Mouse (Mus musculus): ENCODE measurements around the gene Apbb1. TPM values are rescaled to one million over a fixed set of nuclear protein-coding genes. Genes with fewer than 3 reads are reported as not detected.

Apbb1 gene
- total RNA-seq (2021), result 10 to 100 TPM; 67.0 to 76.3 TPM

DNA sequence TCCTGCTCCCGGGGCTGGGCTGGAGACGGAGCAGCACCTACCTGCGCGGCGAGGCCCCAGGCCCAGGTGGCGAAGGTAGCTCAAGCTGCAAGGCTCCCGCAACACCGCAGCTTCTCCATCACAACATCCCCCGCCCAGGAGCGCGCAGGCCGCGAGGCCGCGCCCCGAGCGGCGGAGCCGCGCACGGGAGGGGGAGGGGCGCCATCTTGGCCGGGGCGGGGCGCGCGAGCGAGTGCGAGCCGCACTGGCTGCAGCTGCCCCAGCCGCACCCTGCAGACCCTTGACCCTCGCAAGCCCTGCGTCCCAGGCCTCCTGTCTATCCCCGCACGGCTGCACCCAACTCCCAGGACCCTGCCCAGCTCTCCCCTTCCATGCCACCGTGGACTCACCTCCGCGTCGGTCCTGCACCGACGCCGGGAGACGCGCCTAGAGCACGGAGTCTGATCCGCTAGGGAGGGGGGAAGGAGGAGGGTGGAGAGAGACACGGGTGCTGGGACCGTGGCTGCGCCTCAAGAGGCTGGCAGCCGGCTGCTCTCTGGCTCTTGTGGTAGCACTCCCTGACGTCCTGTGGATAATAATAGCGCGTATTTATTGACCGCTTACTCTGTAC, at the start of gene Apbb1:
Gene Apbb1 (minus strand): TSS at position 560 of the 610 bp plus-strand sequence.
- intact Hi-C loops (cut with DNase I), result loop anchor here (2.0 kb wide), 1 partner anchor 26 kb away; the partner anchor contains the start of gene Smpd1

DNA sequence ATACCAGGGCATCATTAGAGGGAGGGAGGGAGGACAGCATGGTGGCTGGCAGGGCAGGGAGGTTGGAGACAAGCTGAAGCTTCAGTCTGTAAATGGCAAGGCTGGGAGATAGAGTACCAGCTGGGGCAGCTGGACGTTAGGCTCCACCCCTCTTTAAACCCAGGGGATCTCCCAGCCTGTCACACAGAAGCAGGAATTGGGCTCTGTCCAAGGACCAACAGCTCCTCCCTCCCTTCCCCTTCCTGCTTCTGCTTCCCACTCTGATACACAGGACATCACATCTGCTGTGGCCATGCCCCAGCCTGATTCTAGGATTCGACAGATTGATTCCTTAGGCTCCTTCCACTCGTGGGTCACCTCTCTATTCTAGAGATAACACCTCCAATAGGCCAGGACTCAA, 47.2 kb upstream of the Apbb1 start:
- intact Hi-C loops (cut with DNase I), result loop anchor here (10.0 kb wide), 1 partner anchor 224 kb away; the partner anchor contains the start of genes Cnga4 and Fam160a2

More for the DNA sequence above, at the start of gene Apbb1:
- DNase-seq, result peak; percentile 85

DNA sequence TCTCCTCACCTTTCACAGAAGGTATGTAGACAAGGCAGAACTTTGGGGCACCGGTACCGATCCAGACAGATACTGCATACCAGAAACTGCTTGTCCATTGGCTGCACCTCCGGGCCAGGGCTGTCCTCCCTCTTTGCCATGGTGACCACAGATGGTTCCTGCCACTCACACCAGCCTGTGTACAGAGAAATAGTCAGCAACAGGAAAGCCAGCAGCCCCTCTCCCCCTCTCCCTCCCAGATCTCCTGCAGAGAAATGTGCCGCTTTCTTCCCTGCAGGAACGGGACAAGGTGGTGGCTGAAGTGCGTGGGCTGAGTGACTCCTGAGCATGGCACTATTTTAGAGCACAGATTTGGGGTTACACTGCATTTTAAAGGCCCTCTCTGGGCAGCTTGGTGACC, 43.9 kb upstream of the Apbb1 start:
- DNase-seq, result no peak
- intact Hi-C loops (cut with DNase I), result loop anchor here (10.0 kb wide), 1 partner anchor 221 kb away; the partner anchor contains the start of genes Cnga4 and Fam160a2

More for the DNA sequence above, 47.2 kb upstream of the Apbb1 start:
- peak; percentile 83 to 87 for DNase-seq

DNA sequence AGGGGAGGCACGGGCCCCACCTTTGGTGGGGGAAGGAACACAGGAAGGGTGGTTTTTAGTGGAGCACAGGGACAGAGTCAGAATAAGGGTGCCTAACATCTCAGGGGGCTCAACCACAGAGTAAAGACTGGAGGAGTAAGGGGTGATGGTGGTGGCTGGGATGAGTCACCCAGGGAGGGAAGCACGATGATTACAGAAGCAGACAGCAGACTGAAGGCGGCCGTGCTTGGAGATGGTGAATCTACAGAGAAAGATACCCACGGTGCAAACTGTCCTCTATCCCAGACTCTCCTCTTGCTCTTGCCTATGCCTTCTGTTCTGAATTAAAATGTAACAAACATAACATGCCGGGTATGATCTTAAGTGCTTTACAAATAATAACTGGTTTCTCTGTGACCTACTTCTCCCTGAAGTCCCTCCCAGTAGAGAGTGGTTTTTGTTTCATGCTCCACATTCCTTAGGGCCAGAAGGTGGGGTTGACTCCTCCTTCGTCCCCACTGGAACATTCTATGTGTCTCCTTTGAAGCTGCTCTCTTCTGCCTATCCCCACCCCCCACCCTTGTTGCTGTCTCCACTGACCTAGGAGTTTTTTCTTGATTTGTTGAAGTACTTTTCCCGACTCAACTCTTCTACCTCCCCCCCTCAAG, 40.3 kb upstream of the Apbb1 start:
- no peak for DNase-seq
- intact Hi-C loops (cut with DNase I), result loop anchor here (10.0 kb wide), 1 partner anchor 217 kb away; the partner anchor contains the start of genes Cnga4 and Fam160a2

DNA sequence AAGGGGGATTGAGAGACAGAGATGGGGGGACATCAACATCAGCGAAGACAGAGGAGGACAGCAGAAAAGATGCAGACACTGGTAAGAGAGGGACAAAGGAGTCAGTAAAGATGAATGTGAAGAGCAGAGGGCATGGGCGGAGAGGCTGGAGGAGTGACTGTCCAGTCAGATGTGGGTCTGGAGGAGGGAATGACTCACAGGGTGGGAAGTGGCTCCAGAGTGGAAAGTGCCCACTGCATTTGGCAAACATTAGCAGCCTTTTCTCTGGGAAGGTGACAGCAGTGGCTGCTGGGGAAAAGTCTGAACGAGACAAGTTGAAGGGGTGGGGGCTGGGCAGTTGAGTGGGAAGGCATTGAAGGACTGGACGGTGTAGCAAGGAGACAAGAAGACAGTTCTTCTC, 39.6 kb upstream of the Apbb1 start:
- intact Hi-C loops (cut with DNase I), result loop anchor here (10.0 kb wide), 1 partner anchor 216 kb away; the partner anchor contains the start of genes Cnga4 and Fam160a2
- DNase-seq, result no peak

DNA sequence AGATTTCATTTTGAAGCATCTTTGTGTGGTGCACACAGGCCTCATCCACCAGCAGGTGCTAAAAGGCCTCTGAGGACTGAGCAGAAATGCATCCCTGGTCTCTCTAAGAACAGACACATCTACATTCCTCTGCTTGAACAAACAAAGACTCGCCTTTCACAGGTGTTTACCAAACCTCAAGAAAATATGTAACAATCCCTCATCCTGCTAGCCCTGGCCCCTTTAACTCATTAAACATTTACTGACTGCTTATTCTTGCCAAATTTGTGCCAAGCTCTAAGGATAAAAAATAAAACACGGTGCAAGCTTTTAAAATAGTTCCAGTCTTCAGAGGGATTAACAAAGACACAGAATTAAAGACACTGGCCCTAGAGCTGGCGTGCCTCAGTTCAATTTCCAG, 38.2 kb upstream of the Apbb1 start:
- DNase-seq, result no peak
- intact Hi-C loops (cut with DNase I), result loop anchor here (10.0 kb wide), 1 partner anchor 215 kb away; the partner anchor contains the start of genes Cnga4 and Fam160a2

DNA sequence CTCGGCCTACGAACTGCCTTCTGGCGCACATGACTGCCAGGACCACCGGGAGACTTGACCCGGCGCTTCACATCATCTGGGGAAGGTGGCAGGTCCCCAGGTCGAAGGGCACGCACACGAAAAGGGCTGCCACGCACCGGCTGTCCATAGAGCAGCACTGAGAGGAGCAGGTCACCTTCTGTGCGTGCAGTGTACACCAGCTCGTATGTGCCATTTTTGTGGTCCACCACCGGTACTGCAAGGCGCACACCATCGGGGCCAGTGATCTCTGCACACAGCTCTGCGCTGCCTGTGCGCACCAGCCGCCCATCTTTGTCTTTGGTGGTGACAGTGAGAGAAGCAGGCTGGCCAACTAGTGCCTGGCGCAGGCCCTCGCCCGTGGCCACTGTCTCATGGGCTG, 36.4 kb upstream of the Apbb1 start:
- intact Hi-C loops (cut with DNase I), result no loop called here
- no peak for DNase-seq

DNA sequence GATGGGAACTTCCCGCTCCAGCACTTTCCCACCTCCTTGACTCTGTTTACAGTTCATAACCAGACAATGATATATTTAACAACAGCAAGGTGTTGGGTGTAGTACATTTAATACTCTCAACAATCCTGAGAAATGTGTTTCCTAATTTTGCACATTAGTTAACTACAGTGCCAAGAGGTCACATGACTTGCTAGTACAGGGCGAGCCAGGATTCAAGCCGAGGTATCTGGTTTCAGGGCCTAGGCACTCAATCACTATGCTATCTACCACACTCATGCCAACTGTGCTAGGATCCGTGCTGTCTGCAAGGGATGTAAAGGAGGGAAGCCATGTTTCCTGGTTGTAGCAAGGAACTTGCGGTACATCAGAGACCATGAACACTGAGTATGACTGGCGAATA, 35.1 kb upstream of the Apbb1 start:
- intact Hi-C loops (cut with DNase I), result no loop called here
- peak; percentile 28 to 38 for DNase-seq

DNA sequence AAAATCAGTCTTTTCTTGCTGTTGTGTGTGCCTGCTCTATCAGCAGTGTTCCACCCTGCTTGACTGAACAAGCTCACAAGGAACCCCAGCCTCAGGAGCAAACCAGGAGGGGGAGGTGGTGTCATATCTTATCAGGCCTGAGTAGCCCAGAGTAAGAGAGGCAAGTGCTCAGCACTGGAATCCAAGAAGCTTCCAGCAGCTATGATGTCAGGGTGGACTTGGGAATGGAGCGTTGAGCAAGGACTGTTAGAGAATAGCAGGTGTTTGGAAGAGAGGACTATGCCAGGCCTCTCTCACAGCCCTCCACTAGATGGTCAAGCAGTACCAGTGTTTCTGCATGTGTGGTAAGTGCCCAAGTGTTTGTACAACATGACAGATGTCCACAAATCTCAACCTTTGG, 34.3 kb upstream of the Apbb1 start:
- intact Hi-C loops (cut with DNase I), result no loop called here
- DNase-seq, result no peak

DNA sequence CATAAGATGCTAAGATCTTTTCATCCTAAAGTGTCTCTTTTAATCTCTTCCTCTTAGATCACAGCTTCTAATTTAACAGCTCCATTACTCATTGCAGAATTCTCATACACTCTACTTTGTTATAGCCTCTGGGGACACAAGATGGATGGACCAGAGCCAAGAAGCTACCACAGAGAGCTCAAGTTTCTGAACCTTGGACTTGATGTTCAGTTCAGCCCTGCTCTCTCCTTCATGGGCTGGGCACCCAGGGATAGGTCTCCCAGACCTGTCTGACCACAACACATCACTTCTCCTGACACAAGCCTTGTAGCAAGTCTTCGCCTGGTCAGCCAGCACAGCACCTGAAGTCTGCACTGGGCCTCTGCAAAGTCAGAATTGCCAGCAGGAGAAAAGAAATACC, 32.9 kb upstream of the Apbb1 start:
- intact Hi-C loops (cut with DNase I), result no loop called here
- DNase-seq, result no peak

DNA sequence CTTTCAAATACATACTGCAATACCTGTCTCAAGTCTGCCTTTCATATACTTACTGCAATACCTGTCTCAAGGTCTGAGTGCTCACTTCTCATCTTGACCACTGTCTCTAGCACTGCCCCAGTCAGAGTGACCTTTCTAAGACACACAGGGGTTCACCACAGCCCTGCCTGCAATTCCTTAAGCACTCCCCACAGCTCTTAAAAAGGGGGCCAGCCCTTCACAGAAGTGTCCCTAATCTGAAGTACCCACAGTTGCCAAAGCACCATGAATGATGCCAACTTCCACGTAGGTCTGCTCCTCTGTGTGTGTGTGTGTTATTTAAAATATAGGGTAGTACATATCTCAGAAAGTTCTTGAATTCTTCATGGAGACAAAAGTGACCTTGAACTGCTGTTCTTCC, 30.3 kb upstream of the Apbb1 start:
- DNase-seq, result no peak
- intact Hi-C loops (cut with DNase I), result no loop called here

DNA sequence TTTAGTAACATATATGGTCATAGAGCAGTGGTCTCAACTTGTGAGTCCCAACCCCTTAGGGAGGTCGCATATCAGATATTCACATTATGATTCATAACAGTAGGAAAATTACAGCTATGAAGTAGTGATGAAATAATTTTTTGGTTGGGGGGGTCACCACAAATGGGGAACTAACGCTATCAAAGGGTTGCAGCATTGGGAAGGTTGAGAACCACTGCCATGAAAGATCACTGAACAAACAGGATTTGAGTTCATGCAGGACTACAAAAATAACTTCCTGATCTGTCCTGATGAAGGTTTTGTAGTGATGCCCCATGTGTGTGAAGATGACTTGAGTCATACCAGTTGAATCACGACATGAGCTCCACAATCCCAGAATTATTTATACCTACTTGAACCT, 27.0 kb upstream of the Apbb1 start:
- DNase-seq, result no peak
- intact Hi-C loops (cut with DNase I), result loop anchor here (10.0 kb wide), 1 partner anchor 76 kb away; no protein-coding TSS in a partner anchor

DNA sequence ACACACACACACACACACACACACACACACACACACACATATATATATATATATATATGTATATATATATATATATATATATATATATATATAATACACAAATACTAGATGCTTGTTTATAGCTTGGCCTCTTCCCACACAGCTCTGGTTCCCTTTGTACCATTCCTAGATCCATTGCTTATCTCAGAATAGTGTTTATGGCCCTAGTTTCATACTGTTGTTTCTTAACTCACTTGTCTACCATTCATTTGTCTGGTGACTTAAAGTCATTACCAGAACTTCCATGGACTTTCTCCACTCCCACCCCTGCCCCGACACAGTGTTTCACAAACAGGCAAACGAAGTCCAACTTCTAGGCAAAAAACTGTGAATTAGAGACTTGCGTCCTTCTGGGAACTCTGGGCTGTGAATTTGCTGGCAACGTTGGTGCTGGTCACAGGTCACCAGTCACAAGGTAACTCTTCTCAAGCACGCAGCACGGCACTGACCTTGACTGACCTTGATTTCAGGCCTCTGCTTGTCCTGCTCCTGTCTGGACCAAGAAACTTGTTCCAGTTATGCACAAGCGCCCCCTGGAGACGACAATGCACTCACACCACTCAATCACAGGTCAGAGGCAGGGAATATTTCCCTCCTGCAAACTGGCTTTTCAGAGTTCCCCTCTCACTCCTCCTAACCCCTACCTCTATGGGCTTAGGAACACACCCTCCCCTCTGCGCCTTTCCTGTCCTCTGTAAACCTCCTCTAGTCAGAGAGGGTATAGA, 21.6 kb upstream of the Apbb1 start:
- intact Hi-C loops (cut with DNase I), result loop anchor here (2.0 to 10.0 kb wide), 2 partner anchors 48 to 82 kb away; partner anchors contain the start of gene Smpd1
- DNase-seq, result peak; percentile 77 to 87

DNA sequence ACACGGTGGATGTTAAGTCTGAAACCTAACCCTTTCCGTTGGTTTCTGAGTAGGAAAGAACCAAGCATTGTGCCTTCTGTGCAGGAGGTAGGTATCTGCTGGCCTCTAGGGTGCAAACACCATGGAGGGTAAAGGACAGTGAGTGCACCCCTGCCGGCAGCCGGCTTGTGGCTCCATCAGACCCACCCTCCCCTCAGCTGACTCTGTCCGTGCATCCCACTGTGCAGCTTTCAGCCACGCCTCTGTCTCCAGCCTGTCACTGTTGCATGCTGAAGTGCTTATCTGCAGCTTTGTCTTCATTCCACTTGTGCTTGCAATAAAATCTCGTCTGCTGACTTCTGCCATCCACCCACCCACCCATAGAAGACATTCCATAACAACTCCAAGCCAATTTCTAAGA, 8.6 kb upstream of the Apbb1 start:
- intact Hi-C loops (cut with DNase I), result no loop called here
- no peak for DNase-seq

DNA sequence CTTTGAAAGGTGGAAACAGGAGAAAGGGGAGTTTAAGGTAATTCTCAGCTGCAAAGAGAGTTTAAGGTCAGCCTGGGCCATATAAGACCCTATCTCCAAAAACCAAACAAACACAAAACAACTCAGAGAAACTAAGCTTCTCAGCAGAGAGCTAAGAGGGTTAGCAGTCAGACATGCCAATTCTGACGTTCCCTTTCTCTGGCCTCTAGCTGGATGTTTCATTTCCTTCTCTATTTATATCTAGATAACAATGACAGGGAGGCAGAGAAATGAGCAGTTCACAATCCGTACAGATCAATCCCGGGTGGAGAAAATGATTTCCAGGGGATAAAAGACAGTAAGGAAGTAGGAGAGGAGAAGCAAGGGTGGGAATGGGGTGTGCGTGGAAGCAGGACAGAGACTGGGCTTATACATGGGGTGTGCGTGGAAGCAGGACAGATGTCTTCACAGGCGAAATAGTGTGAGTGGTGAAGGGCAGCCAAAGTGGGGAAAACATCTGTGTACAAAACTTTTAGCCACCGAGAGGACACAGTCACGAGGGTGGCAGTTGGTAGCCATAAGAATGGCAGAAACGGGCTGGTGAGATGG, 7.0 kb upstream of the Apbb1 start:
- no peak for DNase-seq
- intact Hi-C loops (cut with DNase I), result no loop called here

DNA sequence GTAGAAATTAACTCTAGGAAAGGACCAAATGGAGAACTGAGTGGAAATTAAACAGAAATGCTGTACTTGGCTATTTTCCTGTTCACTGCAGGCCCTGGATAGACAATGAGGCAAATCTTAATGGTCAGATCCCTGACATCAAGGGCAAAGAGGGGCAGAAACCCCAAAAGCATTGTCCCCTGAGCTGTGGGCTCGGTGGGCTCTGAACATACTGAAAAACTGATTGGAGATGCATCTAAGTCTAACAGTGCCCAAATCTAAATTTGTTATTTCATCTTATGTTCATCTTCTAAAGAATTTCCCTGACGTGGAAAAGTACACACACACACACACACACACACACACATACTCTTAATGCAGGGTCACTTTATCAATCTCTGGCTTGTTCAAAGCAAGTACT, 506 bp upstream of the Apbb1 start:
- DNase-seq, result no peak
- intact Hi-C loops (cut with DNase I), result loop anchor here (2.0 kb wide), 1 partner anchor 27 kb away; the partner anchor contains the start of gene Smpd1

DNA sequence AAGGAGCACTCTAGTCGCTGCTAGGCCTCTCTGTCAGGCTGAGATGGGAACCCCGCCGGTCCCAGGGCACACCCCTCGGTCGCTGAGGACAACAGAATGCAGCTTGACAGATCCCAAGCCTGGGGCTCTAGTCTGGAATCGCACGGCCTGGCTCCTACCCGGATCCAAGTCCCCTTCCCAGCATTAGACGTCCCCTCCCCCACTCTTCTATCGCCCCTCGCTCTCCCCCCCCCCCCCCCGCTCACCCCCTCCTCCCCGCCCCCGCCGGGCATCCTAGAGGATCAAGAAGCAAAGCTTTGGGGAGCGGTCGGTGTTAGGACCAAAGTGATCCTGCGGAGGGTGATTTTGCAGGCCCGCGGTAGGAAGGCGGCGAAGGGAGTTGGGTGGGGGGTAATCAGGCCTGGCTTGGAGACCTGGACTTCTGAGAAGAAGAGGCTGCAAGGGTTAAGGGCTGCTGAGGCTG, 795 bp downstream of the Apbb1 start:
- DNase-seq, result peak; percentile 33
- intact Hi-C loops (cut with DNase I), result loop anchor here (2.0 kb wide), 1 partner anchor 26 kb away; the partner anchor contains the start of gene Smpd1

DNA sequence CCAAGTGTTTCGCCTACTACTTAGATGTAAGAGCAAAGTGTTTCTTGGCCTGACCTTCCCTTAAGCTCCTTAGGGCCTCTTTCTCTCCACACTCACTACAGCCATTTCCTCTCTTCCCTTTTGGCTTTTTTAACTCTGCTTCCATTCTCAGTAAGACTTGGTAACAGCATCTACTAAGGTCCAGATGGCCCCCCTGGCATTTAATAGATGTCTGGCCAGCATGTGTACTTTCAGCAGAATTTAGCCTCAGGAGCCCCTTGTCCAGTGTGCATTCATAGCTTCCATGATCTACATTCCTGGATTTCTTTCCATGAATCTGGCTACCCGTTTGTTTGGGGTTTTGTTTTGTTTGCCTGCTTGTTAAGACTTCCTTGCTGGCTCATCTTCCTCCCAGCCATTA, 3.0 kb downstream of the Apbb1 start:
- DNase-seq, result no peak
- intact Hi-C loops (cut with DNase I), result no loop called here

DNA sequence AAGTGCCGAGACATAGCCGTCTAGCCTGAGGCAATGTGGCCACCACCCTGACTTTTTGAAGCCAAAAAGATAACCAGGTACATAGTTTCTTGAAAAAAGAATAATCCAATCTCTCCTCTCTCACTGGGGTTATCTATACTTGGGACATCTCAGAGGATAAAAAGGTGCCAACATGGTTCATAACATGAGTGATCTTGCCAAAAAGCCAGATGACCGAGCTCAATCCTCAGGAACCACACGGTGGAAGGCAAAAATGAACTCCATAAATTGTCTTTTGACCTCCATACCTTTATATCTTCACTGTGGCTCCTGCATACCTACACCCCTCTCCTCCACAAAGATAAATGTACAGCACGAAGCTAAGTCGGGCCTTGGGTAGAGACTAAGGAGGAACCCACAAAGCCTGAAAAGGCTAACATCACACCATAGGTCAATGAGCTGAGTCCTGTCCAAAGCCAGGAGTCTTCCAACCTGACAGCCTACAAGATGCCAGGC, 4.0 kb downstream of the Apbb1 start:
- DNase-seq, result no peak

DNA sequence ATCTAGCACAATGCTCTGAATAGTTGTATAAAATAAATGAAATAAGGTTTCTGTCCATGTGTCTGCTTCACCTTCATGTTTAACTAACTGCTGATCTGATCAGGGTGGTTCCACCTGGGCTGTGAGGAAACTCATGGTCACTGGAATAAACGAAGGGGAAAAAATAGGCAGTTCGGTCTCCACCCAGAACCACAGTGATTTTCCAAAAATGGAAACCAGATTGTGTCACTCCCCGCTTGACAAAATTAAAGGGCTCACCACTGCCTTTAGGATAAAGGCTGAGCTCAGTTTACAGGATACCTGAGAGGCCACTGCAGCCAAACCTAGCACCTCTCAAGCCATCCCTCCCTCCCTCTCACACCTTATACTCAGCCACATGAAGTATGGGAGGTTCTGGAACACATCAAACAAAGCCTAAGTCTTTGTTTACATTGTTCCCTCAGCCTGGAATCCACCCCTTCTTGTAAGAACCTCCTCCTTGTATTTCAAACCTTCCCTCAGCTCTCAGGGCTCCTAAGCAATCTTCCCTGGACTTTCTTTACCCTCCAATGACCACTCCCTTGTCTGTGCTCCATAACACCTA, 5.2 kb downstream of the Apbb1 start:
- intact Hi-C loops (cut with DNase I), result no loop called here
- DNase-seq, result no peak

More for the DNA sequence above, 4.0 kb downstream of the Apbb1 start:
- intact Hi-C loops (cut with DNase I), result no loop called here
